Mouse (Mus musculus): Measurements from ENCODE around the gene Mmp23.

DNA sequence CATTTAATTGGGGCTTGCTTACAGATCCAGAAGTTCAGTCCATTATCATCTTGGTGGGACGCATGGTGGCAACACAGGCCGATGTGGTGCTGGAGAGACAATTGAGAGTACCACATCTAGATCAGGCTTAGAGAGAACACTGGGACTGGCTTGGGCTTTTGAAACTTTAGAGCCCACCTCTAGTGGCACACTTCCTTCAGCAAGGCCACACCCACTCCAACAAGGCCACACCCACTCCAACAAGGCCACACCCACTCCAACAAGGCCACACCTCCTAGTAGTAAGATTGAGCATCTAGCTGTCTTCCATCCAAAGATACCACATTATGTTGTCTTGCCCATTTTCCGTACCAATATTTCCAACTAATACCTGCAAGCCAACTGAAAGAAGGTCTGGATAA is 39.2 kb upstream of the Mmp23 start:
- no peak for TF ChIP-seq CTCF (IDR thresholded peaks at IDR 0.05; ENCODE audit: low read depth, low read length)
- no peak for TF ChIP-seq POLR2A (IDR thresholded peaks at IDR 0.05; ENCODE audit: insufficient read depth, low read length)
